Mouse (Mus musculus) erythroblast, embryonic 14.5 days (primary cell): ENCODE data around the gene Tuba1a.

Experiments
- GATA1 ChIP-seq: IDR thresholded peaks from 2 replicates; pipeline ENCODE4 v1.6.1; 2012; ENCODE audit warnings: low read length, inconsistent platforms, mixed read lengths
- TAL1 ChIP-seq: IDR thresholded peaks from 3 replicates; pipeline ENCODE4 v1.6.1; 2012; ENCODE audit warnings: low read length, inconsistent platforms, mixed read lengths

DNA sequence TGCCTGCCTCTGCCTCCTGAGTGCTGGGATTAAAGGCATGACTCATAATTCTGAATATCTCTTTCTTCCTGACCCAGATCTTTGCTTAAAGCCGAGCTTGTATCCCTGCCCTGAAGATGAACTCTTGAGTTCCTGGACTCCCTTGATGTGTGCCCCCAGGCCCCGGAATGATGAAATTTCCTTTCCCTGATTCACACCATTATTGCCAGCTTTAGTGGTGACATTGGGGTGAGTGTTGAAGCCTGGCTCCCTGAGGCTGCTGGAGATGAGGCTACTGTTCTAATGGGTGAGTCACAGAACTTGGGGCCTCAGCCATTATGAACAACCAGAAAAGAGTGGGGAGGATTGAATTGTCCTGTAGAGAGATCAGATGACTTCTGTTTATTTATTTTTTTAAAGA, 12.0 kb downstream of the Tuba1a start:
- TF ChIP-seq TAL1 (no peak), GATA1 (no peak)
